Mouse (Mus musculus) bone marrow macrophage, adult 2 months (primary cell): ENCODE results near the gene Daglb. TPM values are rescaled to one million over a fixed set of nuclear protein-coding genes. Genes with fewer than 3 reads are reported as not detected.

Experiments
- H3K27ac ChIP-seq: 2 replicates; pipeline ENCODE4 v1.5.1; 2012; ENCODE audit warnings: low read depth, low read length; ENCODE audit not compliant: insufficient read depth
- H3K4me1 ChIP-seq: 2 replicates; pipeline ENCODE4 v1.6.1; 2012; ENCODE audit warnings: low read length; ENCODE audit not compliant: control insufficient read depth, insufficient read depth
- H3K4me3 ChIP-seq: 2 replicates; pipeline ENCODE4 v1.5.1; 2012; ENCODE audit warnings: mild to moderate bottlenecking, low read length, moderate library complexity; ENCODE audit not compliant: insufficient read depth
- CTCF ChIP-seq: IDR thresholded peaks from 2 replicates; pipeline ENCODE4 v1.5.1; 2012; ENCODE audit warnings: low read depth, mild to moderate bottlenecking, low read length, moderate library complexity
- POLR2A ChIP-seq: IDR thresholded peaks from 2 replicates; pipeline ENCODE4 v1.6.1; 2012; ENCODE audit warnings: mild to moderate bottlenecking, low read depth, low read length, borderline replicate concordance
- polyA plus RNA-seq: library from polyadenylated mRNA; stranded (reverse); fragments of >200 nt; gene quantifications from 2 replicates; pipeline ENCODE4 v1.2.4, GENCODE M21; 2012; ENCODE audit not compliant: missing spikeins, insufficient read depth, insufficient read length

The Daglb gene
- polyA plus RNA-seq, result 60.0 and 64.7 TPM in 2 replicates

- TF ChIP-seq CTCF, result no peak
- TF ChIP-seq POLR2A, result no peak
- peak within 1 kb of the TSS; percentile 61 for H3K27ac ChIP-seq
Measured at GRCm38 (mm10) chr5:143464100-143464756, at the start of gene Daglb. Daglb (plus strand) TSS chr5:143464584.

DNA sequence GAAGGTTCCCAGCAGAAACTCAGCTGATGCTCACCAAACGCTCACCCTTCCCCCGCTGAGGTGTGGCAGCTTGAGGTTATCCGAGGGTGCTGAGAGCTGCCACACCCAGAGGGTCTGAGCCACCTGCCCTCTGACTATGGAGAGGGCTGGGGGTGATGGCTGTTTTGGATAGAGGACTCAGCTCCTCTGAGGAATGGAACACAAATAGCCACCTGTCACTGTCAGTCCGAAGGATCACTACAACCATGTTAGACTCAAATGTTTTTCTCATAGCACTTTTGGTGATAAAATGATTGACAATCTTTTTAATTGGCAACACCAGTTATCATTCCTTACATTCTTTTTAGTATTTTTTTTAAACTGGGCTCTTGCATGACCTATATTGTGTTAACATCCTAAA, 42.9 kb upstream of the Daglb start:
- Histone ChIP-seq H3K27ac (no peak overlapping the region), H3K4me1 (no peaks in the 10 kb centered on the region; the same call in 1 of the 2 replicates), H3K4me3 (no peak overlapping the region)
- no peak for TF ChIP-seq POLR2A
- no peak for TF ChIP-seq CTCF

More at GRCm38 (mm10) chr5:143464100-143464756, at the start of gene Daglb:
- peak within 1 kb of the TSS; percentile 90 for H3K4me3 ChIP-seq
- peaks cover 14% of the 10 kb centered on the region for H3K4me1 ChIP-seq

- TF ChIP-seq POLR2A, result no peak
- no peak for TF ChIP-seq CTCF
- no peaks in the 10 kb centered on the region; the same call in 1 of the 2 replicates for H3K4me1 ChIP-seq
- H3K4me3 ChIP-seq, result no peak overlapping the region
- H3K27ac ChIP-seq, result no peak overlapping the region
Measured at GRCm38 (mm10) chr5:143422990-143423389, 41.4 kb upstream of the Daglb start.

DNA sequence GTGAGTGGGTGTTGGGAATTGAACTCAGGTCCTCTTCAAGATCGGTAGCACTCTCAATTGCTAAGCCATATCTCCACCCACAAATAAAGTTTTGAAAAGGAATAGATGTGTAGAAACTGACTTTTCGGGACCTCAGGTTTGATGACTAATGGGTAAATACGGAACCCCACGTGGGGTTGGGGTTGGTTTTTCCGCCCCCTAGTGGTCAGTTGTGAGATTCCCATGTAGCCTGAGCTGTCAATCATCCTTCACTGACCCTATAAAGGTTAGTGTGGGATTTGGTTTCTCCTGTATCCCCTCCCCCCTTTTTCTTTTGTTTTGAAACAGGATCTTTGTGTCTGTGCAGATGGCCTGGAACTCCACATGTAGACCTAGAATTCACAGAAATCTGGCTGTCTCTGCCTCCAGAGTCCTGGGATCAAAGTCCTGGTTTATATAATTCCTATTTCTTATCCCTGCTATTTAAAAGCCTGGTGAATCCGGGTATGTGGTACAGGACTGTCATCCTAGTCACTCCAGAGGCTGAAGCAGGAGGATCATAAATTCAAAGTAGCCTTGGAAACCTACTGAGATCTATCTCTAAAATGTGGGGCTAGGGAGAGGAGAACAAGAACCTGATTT, 40.4 kb upstream of the Daglb start:
- Histone ChIP-seq H3K27ac (no peak overlapping the region), H3K4me3 (no peak overlapping the region), H3K4me1 (no peaks in the 10 kb centered on the region; the same call in 1 of the 2 replicates)
- TF ChIP-seq CTCF (peak; percentile 73), POLR2A (no peak)

DNA sequence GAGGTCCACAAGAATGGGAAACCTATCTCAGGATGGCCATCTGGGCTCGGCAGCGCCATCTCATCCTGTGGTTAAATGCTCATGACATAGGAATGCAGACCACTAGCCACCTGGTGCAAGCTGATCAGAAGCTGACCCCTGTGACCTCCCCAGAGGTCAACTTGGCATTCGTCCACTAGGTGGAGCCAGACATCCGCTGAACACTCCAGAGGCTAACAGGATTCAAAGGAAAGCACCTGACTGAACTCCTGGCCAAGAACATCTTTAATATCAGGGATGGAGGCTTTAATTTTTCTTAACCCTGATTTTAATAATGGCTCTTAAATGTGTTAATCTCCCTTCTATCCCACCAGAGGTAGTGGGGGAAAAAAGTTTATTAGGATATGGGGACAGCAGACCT, 30.0 kb upstream of the Daglb start:
- Histone ChIP-seq H3K4me1 (no peaks in the 10 kb centered on the region), H3K27ac (no peak overlapping the region), H3K4me3 (no peak overlapping the region)
- TF ChIP-seq POLR2A, result no peak
- TF ChIP-seq CTCF, result peak; percentile 84

GRCm38 (mm10) chr5:143441298-143441697, 23.1 kb upstream of the Daglb start:
- Histone ChIP-seq H3K27ac (no peak overlapping the region), H3K4me1 (no peaks in the 10 kb centered on the region; the same call in 1 of the 2 replicates), H3K4me3 (no peak overlapping the region)
- TF ChIP-seq POLR2A (no peak), CTCF (no peak)

DNA sequence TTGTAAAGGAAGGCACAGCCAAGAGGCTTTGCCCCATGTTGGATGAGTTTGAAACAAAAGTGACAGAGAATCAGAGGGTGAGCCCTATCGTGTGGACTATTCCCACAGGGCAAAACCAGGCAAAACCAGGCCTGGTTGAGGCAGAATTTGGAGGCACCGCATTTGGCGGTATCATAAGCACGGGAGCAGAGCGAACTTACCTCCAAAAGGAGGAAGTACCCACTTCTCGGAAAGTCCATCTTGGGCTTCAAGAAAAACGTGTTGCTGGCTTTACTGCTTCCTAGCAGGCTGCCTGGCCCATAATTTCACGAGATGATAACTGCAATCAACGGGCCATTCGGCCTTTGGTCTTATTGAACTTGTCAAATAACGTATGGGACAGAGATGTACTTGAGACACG, 22.6 kb upstream of the Daglb start:
- Histone ChIP-seq H3K4me1 (no peaks in the 10 kb centered on the region; the same call in 1 of the 2 replicates), H3K4me3 (no peak overlapping the region), H3K27ac (no peak overlapping the region)
- TF ChIP-seq CTCF, result no peak
- no peak for TF ChIP-seq POLR2A

GRCm38 (mm10) chr5:143463671-143464070, 713 bp upstream of the Daglb start:
- Histone ChIP-seq H3K4me1 (peaks cover 13% of the 10 kb centered on the region), H3K27ac (no peak overlapping the region; the same call in 1 of the 2 replicates), H3K4me3 (peak overlapping the region; percentile 90)
- TF ChIP-seq POLR2A (no peak), CTCF (no peak)

- TF ChIP-seq POLR2A, result no peak
- TF ChIP-seq CTCF, result no peak
- peak overlapping the region; percentile 33 for H3K27ac ChIP-seq
- peaks cover 19% of the 10 kb centered on the region for H3K4me1 ChIP-seq
- H3K4me3 ChIP-seq, result peak overlapping the region; percentile 90
Measured at GRCm38 (mm10) chr5:143464757-143465118, 354 bp downstream of the Daglb start.
